Mouse (Mus musculus) lung, postnatal 0 days (tissue): ENCODE results near the gene Abhd11. TPM values are rescaled to one million over a fixed set of nuclear protein-coding genes. Genes with fewer than 3 reads are reported as not detected.
A peak's percentile ranks its signal among the peaks of the same experiment; 100 is the strongest.

Experiments
- ATAC-seq: fragments of 200-750 bp; cut with Nextera tagmentation; 2 replicates; pipeline ENCODE4 v1.8.0; 2017; ENCODE audit warnings: moderate library complexity
- DNase-seq: peaks from one replicate; pipeline ENCODE4 v3.0.0-alpha.2; 2016; ENCODE audit warnings: low spot score
- H3K27ac ChIP-seq: fragments of 300-500 bp; sonication (generic); 2 replicates; pipeline ENCODE4 v1.5.1; 2014; ENCODE audit warnings: antibody characterized with exemption, mild to moderate bottlenecking, low read length, mixed read lengths
- H3K27me3 ChIP-seq: fragments of 300-500 bp; sonication (generic); replicated peaks from 2 replicates; pipeline ENCODE4 v1.6.1; 2014; ENCODE audit warnings: low read length, mixed read lengths; ENCODE audit not compliant: insufficient read depth
- H3K36me3 ChIP-seq: fragments of 300-500 bp; sonication (generic); 2 replicates; pipeline ENCODE4 v1.6.1; 2014; ENCODE audit warnings: low read length, mixed read lengths; ENCODE audit not compliant: insufficient read depth
- H3K4me1 ChIP-seq: fragments of 300-500 bp; sonication (generic); 2 replicates; pipeline ENCODE4 v1.6.1; 2014; ENCODE audit warnings: antibody characterized with exemption, low read depth, low read length, mixed read lengths; ENCODE audit not compliant: insufficient read depth
- H3K4me2 ChIP-seq: fragments of 300-500 bp; sonication (generic); replicated peaks from 2 replicates; pipeline ENCODE4 v1.6.1; 2014; ENCODE audit warnings: low read depth, mild to moderate bottlenecking, low read length, moderate library complexity, mixed read lengths
- H3K4me3 ChIP-seq: fragments of 300-500 bp; sonication (generic); 2 replicates; pipeline ENCODE4 v1.5.1; 2014; ENCODE audit warnings: low read depth, low read length
- H3K9ac ChIP-seq: fragments of 300-500 bp; sonication (generic); replicated peaks from 2 replicates; pipeline ENCODE4 v1.6.1; 2014; ENCODE audit warnings: low read depth, mild to moderate bottlenecking
- H3K9me3 ChIP-seq: fragments of 300-500 bp; sonication (generic); 2 replicates; pipeline ENCODE4 v1.6.1; 2016; ENCODE audit warnings: low read length, mixed read lengths
- CTCF ChIP-seq: IDR thresholded peaks from 2 replicates; pipeline ENCODE4 v1.5.1; 2016; ENCODE audit warnings: antibody characterized with exemption, mild to moderate bottlenecking
- EP300 ChIP-seq: IDR thresholded peaks from 2 replicates; pipeline ENCODE4 v1.6.1; 2016; ENCODE audit warnings: antibody characterized with exemption, mild to moderate bottlenecking, control low read depth
- WGBS: fragments of 180-500 bp; shearing (Covaris S2); extraction: QIAGEN DNeasy Blood & Tissue Kit; methylation state at CpG from one replicate; pipeline ENCODE4 v1.1.7; 2014; 5-methylcytosine and 5-hydroxymethylcytosine counted together
- polyA plus RNA-seq: library from polyadenylated mRNA; unstranded; fragments of >200 nt; fragmentation: Nextera tagmentation; extraction: Ambion mirVana; gene quantifications from 2 replicates; pipeline ENCODE4 v1.2.1, GENCODE M21; 2015

Gene Abhd11
- polyA plus RNA-seq, 1 experiment from 2014 or later = 80.9 TPM

DNA sequence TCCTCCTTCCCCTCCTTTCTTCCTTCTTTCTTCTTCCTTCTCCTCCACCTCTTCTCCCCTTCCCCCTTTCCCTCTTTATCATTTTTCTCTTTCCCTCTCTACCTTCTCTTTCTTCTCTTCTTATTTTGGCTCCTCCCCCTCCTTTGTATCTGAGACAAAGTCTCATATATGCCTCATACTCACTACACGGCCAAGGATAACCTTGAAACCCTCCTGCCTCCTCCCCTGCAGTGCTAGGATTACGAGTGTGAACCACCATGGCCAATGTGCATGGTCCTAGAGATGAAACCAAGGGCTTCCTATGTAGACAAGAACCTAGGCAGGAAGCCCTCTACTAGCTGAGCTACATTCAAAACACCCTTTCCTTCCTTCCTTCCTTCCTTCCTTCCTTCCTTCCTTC is 34.0 kb upstream of the Abhd11 start:
- H3K27ac ChIP-seq = 0 out of 2 replicates have a peak overlapping the region, but pooled peaks have one; percentile 43
- WGBS = 35% methylated on average over 2 of the region's 2 CpGs
- no peak for ATAC-seq

DNA sequence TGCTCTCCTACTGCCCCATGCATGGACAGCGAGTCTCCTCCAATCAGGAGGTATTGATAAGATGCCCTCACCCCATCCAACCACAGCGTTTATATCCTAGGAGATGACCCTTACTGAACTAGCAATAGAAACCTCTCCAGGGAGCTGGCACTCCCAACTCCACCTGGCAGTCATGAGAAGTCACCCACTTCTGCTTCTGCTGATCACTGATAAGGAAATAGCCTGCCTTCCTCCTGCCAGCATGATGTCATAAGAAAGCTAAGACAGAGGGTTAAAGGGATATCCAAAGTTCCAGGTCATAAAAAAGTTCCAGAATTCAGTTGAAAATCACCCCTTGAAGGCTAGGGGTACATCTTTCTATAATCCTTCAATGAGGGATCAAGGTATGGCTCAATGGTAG is 32.8 kb upstream of the Abhd11 start:
- WGBS = 76% methylated on average over 2 of the region's 2 CpGs
- TF ChIP-seq EP300 = no peak
- no peak for TF ChIP-seq CTCF
- Histone ChIP-seq H3K36me3 (no peaks in the 10 kb centered on the region), H3K4me2 (no peak overlapping the region), H3K4me1 (peaks cover 3% of the 10 kb centered on the region; the same call in 1 of the 2 replicates), H3K4me3 (no peak overlapping the region), H3K27ac (no peak overlapping the region), H3K9me3 (no peaks in the 10 kb centered on the region), H3K27me3 (no peaks in the 10 kb centered on the region), H3K9ac (no peak overlapping the region)
- ATAC-seq = no peak
- DNase-seq = no peak

More for the DNA sequence above, 34.0 kb upstream of the Abhd11 start:
- Histone ChIP-seq H3K27me3 (no peaks in the 10 kb centered on the region), H3K36me3 (no peaks in the 10 kb centered on the region), H3K4me3 (no peak overlapping the region), H3K4me2 (no peak overlapping the region), H3K4me1 (peaks cover 3% of the 10 kb centered on the region; the same call in 1 of the 2 replicates), H3K9ac (no peak overlapping the region), H3K9me3 (no peaks in the 10 kb centered on the region)
- DNase-seq = no peak
- no peak for TF ChIP-seq CTCF
- TF ChIP-seq EP300 = no peak

DNA sequence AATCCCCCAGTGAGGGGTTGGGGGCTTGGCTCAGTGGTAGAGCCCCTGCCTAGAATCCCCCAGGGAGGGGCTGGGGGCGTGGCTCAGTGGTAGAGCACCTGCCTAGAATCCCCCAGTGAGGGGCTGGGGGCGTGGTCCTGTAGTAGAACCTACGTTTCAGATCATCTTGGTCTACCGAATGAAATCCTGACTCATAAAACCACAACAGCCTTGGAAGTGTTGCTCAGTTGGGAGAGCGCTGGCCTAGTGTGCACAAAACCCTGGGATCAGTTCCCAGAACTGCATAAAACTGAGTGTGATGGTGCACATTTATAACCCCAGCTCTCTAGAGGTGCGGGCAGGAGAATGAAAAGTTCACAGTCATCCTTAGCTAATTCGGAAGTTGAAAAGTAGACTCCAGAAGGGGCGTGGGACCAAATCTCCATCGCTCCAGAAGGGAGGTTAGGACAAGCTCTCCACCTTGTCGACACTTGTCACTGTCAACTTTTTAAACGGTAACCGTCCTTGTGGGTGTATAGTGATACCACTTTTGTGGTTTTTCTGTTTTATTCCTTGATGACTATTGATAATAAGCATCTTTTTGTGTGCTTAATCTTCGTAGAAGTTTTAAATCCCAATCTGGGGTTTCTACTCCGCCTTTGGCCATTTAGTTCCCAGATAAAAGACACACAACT is 32.2 kb upstream of the Abhd11 start:
- Histone ChIP-seq H3K4me2 (no peak overlapping the region), H3K9ac (no peak overlapping the region), H3K27ac (no peak overlapping the region), H3K9me3 (no peaks in the 10 kb centered on the region), H3K4me1 (peaks cover 3% of the 10 kb centered on the region; the same call in 1 of the 2 replicates), H3K36me3 (no peaks in the 10 kb centered on the region), H3K27me3 (no peaks in the 10 kb centered on the region), H3K4me3 (no peak overlapping the region)
- ATAC-seq (no peak), DNase-seq (no peak)
- TF ChIP-seq CTCF (no peak), EP300 (no peak)
- 83% methylated on average over 14 of the region's 14 CpGs for WGBS

DNA sequence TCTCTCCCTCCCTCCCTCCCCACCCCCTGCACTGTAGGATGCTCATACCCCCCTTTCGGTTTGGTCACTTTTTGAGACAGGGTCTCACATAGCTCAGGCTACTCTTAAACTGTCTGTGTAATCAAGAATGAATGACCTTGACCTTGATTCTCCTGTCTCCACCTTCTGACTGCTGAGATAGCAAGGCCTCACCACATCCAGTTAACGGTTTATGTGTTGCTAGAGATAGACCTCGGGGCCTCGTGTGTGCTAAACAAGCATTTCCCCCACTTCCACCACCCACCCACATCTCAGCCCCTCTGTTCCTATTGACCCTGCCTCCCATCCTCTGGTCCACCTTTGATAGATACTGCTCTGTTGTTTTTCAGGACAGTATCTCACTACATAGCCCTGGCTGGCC is 31.1 kb upstream of the Abhd11 start:
- WGBS = 75% methylated on average over 4 of the region's 4 CpGs
- no peaks in the 10 kb centered on the region for H3K9me3 ChIP-seq
- no peak overlapping the region for H3K27ac ChIP-seq
- no peaks in the 10 kb centered on the region for H3K36me3 ChIP-seq
- ATAC-seq (no peak), DNase-seq (no peak)
- TF ChIP-seq EP300 = no peak
- TF ChIP-seq CTCF = no peak
- no peak overlapping the region for H3K4me3 ChIP-seq
- no peak overlapping the region for H3K9ac ChIP-seq
- H3K27me3 ChIP-seq = no peaks in the 10 kb centered on the region
- no peak overlapping the region for H3K4me2 ChIP-seq
- H3K4me1 ChIP-seq = peaks cover 3% of the 10 kb centered on the region; the same call in 1 of the 2 replicates

DNA sequence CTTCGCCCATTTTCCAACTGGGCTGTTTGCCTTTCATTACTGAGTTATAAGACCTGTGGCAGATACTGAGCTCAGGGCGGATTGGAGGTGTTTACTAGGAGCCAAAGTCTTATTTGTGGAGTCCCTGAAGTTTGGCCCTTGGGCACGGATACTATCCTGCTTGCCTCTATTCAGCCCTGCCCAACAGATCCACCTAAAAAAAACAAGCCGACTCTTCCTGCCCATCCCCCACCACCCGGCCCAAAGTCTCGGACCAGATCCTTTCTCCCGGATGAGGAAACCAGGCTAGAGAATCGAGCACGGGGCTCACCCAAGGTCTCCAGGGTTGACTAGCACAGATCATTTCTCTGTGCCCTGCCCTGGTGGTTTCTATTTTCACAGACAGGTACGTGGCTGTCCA is 27.8 kb upstream of the Abhd11 start:
- H3K36me3 ChIP-seq = no peaks in the 10 kb centered on the region
- H3K9me3 ChIP-seq = no peaks in the 10 kb centered on the region
- DNase-seq (no peak), ATAC-seq (no peak)
- H3K4me3 ChIP-seq = no peak overlapping the region
- peaks cover 6% of the 10 kb centered on the region; the same call in 1 of the 2 replicates for H3K4me1 ChIP-seq
- no peak overlapping the region for H3K9ac ChIP-seq
- TF ChIP-seq CTCF = no peak
- TF ChIP-seq EP300 = no peak
- H3K4me2 ChIP-seq = no peak overlapping the region
- 0 out of 2 replicates have a peak, but pooled peaks cover 6% of the 10 kb centered on the region for H3K27me3 ChIP-seq
- WGBS = 54% methylated on average over 10 of the region's 10 CpGs
- no peak overlapping the region for H3K27ac ChIP-seq

DNA sequence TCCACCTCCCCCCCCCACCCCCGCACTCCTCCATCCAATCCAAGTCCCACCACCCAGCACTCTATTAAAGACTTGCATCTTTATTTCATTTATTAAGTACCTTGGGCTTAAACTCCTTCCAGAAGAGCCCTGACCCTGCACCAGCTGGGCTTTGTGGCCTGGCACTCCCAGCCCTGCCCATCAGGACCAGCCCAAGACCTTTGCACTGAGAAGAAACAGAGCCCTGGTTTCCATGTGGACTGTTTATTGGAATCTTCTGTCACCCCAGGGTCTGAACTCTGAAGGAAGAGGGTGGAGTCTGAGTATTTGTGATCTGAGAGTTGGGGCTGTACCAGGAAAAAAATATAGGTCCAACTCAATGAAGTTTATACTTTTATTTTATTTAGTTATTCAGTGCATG is 25.8 kb upstream of the Abhd11 start:
- H3K9ac ChIP-seq = no peak overlapping the region
- TF ChIP-seq CTCF = no peak
- TF ChIP-seq EP300 = no peak
- no peaks in the 10 kb centered on the region for H3K36me3 ChIP-seq
- peaks cover 19% of the 10 kb centered on the region for H3K27me3 ChIP-seq
- H3K9me3 ChIP-seq = no peaks in the 10 kb centered on the region
- no peak overlapping the region for H3K4me3 ChIP-seq
- H3K4me2 ChIP-seq = no peak overlapping the region
- no peak overlapping the region for H3K27ac ChIP-seq
- ATAC-seq = no peak
- peak; percentile 6 for DNase-seq
- H3K4me1 ChIP-seq = peaks cover 6% of the 10 kb centered on the region; the same call in 1 of the 2 replicates
- WGBS = 89% methylated on average over 1 of the region's 1 CpGs
